Mouse (Mus musculus) heart, adult 8-10 months (tissue): ENCODE data around the gene F3. TPM values are rescaled to one million over a fixed set of nuclear protein-coding genes. Genes with fewer than 3 reads are reported as not detected.

ENCODE experiments used
- DNase-seq: peaks from one replicate; pipeline ENCODE4 v3.0.0; 2022; ENCODE audit warnings: low spot score
- total RNA-seq, 4 experiments: library from RNA; stranded (reverse); gene quantifications; 2 replicates each; pipeline ENCODE4 v1.2.4; 2022

The F3 gene
- 10 to 100 TPM; 21.5 to 33.6 (median 24.0) TPM for total RNA-seq

DNA sequence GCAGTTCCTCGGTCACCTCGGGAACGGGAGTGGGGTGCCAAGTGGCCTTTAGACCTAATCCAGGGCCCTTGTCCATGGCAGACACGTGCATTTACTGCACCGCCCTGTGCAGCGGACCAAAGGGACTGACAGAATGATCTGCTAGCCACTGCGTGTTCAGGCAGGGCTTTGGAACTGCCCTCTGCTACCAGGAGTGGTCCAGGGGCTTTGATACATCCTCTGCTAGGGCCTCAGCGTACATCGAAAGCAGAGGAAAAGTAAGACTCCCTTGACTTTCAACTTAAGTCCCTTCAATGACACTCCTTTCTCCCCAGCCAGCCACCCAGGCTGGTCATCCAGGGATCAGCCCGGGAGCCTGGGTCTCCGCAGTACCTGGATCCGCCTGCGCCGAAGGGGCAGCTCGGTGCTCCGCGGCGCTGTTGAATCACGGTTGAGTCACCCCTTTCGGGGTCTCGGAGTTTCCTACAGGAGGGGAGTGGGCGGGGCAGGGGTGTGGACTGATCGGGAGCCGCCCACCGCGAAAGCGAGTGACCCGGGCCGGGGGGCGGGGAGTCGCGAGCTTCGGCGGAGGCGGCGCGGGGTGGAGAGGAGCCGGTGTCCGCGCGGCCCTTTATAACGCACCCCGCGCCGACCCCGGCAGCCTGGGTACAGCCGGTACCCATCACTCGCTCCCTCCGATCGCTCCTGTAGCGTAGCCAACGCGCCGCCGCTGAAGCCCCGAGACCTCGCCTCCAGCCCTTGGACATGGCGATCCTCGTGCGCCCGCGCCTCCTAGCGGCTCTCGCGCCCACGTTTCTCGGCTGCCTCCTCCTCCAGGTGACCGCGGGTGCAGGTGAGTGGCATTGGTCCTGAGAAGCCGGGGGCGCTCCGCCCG is at the start of gene F3:
Gene F3 (plus strand): TSS at position 567 of the 874 bp plus-strand sequence.
- peak; percentile 53 for DNase-seq

DNA sequence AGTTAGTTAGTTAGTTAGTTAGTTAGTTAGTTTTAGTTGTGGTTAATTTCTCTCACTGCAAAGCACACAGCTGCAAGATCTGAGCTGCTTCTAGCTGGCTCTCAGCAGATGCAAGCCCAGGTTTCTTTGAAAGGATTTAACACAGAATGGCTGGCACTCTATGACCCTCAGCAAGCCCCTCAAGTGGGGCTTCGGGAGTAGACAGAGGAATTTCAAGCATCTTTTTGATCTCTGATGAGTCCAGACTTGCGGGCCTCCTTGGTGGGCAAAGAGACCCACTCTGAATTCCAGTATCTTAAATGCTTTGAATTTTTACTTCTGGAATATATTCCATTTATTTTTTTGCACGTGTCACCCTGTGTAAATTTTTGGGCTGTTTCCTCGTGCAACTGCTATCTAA is 44.4 kb upstream of the F3 start:
- DNase-seq: no peak

DNA sequence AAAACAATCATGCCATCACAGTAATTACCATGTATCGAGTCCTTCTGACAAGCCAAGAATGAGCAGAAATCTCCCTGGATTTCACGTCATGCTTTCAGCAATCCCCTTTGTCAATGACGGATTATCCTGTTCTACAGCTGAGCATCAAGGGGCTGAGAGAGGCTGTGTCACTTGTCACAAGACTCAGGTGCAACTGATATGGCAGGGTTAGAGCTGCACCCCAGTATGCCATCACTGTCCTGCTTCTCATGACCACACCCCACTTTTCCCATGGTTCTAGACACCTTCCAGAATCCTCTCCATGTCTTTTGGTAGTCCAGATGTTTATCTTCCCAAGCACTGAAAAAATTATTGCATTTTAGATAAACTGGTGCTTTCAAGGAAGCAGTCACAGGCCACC is 43.9 kb upstream of the F3 start:
- no peak for DNase-seq

DNA sequence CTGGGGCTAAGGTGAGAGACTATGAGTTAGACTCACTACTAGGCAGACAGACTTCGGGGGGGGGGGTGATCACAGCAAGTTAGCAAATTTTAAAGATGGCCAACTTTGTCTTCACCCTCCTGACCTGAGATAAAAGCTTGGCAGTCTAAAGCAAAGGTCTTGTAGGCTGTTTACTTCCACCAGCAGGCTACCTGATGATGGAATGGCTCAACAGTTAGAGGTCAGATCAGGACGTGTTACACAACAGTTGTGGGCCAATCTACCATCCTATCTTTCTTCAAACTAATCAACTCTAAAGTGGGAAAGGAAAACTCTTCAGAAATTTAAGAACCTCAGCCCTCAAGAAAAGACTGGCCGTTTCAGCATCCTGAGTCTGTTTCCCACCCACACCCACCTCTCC is 43.1 kb upstream of the F3 start:
- DNase-seq: no peak

DNA sequence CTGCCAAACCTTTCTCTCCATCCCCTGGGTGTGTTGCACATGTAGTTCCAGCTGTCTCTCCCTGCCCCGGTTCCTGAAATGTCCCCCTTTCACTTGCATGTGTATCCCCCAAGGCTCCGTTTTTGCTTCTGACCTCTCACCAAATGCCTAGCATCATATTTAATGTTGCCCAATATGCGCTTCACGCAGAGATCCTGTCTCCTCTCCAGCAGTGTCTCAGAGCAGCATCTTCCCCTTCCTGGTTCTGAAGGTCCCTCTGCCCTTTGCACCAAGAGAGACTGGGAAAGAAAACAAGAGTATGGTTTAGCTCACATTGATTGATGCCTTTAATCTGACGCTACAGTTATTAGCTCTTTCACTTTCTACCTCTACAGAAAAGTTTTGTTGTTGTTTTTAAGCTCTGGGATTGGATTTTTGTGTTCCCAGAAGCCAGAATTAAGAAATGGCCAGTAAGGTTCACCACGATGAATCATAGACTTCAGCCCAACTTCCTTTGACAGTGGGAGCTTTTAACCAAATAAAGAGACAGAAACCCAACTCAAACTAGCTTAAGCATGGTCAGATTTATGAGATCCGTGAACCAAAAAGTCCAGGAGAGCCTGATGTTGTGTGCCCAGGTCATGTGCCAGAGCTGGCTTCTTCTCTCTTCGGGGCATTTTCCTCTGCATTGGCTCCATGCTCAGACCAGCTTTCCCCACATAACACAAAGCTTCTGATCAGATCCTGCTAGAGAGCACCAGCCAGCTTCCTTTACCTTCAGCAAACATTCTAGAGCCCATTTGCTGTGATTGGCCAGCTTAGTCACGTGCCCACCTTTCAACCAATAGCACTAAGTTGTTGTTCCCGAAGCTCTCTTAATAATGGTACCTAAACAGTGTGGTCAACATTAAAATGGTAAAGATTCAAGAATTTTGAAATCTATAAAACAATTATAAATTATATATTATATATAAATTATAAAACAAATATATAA is 40.6 kb upstream of the F3 start:
- no peak for DNase-seq

DNA sequence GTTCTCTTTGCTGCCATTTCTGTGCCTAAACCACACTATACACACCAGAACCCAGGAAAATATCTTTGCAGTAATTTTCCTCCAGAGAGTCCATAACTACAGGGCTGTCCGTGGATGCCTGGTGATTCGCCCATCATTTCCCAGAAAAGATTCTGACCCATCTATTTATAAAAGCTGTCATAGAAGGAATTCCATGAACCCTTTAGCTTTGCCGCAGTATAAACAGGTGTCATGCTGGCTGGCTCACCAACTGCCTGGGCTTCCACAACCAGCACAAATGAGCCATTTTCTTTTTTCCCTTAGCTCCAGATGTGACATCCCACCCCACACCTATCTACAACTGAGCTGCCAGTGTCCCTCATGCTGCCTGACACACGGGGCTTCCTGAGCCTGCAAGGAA is 38.8 kb upstream of the F3 start:
- DNase-seq: no peak

DNA sequence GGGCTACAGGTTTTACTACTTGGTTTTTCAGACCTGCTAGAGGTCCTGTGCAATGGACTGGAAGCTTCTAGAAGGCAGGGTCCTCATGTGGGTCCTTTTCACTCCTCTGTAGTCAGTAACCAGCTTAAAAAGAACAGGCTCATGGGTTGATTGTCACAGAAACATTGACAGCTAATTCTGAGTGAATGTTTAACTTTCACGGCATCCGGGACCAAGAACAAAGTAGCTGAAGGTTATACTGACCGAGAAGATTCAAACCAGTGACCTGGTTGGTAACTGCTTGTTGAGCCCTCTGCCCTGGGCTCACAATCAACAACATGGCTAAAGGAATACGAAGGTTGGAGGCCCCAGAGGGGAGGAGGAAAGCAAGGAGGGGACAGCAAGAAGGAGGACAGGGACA is 38.4 kb upstream of the F3 start:
- DNase-seq: no peak

DNA sequence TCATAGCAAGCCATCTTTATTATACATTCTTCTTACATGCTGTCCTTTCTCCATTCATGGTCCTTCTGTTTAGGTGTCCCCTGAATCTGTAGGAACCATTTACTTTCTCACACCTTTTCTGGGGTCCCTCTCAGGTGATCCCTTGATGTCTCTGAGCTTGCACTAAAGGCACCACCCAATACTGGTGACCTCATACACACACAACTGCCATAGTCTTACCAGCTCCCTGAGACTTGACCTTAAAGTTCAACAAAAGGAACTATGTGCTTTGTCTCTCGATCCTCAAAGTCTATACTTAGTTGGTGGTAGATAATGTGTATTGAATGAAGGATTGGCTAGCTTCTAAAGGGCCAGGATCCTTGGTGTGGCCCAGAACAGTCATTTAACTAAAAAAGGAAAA is 37.4 kb upstream of the F3 start:
- no peak for DNase-seq

DNA sequence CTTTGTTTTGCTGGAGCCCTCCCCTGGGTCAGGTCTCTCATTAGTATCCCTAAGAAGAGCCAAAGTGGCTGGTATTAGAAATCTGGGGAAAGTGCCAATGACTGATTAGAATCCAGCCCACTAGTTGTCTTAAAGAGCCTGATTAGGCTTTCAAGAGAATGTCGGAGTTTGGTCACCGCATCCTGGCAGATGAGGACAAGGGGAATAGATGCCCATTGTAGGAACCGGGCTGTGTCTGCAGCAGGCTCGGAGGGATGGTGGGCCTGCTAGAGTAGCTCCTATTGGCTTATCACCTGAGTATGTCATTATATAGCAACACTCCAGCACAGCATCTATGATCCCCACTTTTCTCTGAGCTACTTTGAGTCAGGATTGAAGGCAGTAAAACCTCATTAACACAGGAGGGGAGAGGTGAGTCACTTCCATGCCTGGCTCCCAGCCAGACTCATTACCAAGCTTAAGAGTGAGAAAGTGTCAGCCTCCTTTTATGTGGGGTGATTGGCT is 36.9 kb upstream of the F3 start:
- DNase-seq: no peak

DNA sequence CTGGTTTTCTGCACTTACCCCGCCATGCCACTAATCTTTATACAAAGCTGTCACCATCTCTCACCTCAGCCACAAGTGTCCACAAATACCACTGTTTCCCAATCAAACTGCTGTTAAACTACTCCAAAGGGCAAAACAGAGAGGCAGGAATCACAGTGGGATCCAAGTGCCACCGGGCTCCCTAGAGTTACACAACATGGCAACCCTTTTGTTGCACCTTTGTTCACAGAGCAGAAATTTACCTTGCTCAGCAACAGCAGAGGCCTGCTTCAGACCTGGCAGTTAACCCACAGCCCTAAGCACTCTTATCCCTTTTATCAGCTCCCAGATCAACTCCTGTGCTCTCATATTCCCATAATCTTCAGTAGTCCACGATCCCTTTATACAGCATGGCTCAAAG is 35.6 kb upstream of the F3 start:
- DNase-seq: no peak

DNA sequence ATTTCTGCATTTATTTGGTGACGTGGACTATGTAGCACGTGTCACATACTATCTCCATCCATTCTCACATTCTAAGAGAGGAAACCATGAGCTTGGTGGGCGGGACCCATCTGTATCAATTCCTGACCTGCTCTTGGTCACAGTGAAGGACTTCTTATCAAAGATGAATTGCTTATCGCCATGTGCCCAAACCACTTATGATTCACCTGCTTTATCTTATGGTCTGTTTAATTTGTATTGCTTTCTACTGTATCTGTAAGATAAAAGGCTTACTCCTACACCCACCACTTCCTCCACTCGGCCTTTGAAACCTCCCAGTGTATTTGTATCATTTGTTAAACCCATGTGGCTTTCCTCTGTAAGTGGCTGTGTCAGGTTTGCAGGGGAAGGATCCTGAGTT is 34.3 kb upstream of the F3 start:
- no peak for DNase-seq

DNA sequence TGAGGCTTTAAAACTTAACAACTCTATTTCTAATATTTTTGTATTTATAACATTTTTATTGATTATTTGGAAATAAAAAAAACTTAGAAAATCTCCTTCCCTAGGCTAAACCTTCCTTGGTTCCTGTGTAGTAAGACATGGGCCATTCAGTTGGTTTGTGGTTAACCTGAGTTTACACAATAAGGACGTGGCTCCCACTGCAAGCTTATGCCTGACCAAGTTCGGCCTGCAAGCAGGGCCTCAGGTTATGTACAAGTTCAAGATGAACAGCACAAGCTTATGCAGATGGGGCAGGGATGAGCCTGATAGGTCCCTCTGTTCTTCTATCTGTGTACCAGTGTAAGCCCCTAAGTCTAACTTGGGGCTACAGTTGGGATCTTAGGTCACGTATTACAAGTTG is 33.6 kb upstream of the F3 start:
- no peak for DNase-seq

DNA sequence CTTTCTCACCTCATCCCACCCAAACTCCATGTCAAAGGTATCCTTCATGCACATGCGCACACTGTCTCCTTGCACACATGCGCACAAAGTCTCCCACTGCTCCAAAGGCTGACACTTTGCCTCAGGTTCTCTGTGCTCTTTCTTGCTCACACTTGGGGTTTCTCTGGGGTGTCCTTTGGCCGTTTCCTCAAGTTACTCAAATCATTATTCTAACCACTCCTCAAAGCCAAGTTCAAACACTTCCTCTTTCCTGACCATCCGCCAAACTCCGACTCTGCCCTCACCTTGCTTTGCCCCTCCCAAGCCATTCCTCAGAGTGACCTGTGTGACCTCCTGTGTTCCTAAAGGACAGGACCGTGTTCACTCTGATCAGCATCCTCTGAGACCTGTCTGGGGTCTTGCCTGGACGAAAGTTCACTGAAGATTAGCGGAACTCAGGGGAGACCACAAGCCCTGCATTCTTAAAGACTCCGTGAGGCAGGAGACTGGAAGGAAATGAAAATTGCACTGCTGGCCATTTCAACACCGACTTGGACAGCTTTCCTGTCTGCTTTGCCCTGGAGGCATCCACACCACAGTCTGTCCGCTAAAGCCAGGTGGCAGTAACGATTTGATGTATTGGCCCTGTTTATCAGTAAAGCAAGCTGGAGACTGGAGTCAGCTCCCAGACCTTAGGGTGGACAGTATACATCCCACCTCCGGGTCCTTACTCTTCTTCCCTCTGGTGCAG is 30.2 kb upstream of the F3 start:
- DNase-seq: no peak

DNA sequence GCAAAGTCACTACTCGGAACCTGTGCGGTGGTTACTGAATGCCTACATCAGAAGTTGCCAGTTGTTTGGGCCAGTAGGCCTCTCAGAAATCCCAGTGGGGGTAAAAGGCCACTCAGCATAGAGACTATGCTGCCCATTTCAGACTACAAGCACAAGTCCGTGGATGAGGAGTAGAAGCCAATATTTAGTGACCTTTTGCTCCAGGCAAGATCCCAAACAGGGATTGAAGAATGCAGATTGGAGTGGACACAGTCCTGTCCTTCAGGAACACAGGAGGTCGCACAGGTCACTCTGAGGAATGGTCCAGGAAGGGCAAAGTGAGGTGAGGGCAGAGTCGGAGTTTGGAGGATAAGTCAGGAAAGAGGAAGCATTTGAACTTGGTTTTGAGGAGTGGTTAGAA is 29.6 kb upstream of the F3 start:
- DNase-seq: no peak

DNA sequence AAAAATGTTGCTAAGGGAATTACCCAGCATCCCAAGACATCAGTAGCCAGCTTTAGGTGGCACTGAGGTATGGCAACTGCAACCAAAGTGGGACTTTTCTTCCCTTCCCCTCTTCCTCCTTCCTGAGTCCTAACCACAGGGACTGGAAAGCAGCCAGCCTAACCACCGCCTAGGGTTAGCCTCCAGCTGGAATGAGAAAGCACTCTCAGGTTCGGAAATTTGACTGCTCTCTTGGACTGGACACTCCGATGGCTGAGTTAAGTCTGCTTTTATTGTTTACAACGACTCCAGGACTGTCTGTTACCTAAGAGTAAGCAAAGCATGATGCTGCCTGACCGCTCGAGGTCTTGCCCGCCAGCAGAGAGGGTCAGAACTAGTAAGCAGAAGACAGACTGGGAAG is 26.2 kb upstream of the F3 start:
- DNase-seq: no peak

DNA sequence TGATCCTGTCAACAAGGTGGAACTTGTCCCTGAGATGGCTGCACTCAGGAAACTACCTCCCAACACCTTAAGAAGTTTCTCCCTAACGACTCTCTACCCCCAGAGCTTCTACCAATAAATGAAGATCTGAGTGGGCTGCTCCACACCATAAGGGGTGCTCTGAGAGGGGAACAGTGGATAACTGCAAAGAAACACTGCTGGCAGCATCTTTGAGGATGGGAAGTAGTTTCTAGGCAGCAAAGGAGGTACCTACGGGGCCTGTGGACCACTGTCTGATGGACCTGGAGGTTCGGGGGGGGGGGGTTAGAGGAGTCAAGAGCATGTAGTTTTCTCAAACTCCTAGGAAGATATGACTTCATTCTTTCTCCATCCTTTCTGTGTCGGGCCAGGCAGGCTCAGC is 23.9 kb upstream of the F3 start:
- no peak for DNase-seq

DNA sequence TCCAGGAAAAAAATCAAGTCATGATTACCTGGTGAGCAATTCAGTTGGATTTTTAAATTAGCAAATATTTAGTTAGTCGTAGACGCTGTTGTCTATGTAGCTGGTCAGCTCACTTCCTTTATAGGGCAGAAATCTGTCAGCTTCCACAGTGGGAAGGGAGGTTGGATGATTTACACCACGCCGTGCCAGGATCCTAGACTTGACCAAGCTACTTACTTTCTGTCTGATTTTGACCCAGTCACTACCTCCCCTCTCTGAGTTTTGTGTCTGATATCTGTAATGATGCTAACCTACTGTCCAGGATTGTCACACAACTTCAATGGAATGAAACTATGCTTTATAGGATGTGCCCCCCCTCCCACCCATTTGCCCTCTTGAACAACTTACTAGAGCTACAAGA is 23.5 kb upstream of the F3 start:
- no peak for DNase-seq

DNA sequence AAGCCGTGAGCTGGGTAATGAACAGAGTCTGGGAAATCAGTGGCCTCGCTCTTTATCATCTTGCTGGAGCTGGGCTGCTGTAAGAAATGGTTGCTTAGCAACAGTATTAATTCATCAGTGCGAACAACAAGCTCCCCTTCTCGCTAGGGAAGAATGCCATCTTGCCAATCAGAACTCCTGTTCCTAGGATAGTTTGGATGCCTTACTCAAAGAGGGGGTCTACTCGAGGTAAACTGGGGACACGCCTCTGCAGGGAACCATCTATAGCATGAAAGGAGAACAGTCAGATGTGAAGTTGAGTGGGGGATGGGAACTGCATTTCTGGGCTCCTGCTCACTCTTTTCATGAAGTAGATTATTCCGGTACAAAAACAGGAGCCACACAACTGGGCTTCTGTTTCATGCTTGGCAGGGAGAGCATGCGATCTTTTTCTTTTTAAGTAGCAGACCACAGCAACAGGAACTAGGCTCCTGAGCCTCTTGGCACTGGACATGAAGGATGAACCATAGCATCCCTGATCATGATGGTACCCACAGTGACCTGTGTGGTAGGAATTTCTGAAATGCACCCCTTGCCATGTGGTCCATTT is 22.9 kb upstream of the F3 start:
- no peak for DNase-seq

DNA sequence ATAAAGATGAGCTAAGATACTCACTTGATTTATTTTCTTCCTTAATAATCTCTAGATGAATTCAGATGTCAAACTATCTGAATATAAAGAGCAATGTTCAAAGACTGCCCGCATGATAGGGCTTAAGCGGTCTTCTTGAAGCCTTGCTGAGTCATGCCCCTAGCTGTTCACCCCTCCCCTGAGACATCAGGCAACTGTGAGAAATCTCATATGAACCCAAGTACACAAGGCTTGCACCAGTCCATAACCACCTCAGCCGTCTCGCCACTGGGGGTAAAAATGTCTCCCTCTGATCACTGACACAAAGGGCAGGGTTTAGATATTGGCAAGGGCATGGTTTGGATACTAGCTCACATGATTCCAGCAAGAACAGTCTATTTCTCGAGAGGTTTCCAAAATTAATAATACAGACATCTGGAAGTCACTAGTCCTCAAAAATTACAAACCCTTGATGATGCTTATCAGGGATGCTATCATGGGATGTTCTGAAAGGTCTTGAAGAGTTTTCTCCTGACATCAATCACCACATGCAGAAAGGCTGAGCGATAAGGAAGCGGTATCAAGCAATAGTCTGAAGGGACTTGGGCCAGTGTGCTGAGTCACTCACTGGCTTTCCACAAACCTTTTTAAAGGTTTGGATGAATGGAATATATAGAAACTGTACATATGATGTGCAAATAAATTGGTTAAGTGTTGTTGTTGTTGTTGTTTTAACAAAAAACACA is 20.0 kb upstream of the F3 start:
- DNase-seq: no peak

DNA sequence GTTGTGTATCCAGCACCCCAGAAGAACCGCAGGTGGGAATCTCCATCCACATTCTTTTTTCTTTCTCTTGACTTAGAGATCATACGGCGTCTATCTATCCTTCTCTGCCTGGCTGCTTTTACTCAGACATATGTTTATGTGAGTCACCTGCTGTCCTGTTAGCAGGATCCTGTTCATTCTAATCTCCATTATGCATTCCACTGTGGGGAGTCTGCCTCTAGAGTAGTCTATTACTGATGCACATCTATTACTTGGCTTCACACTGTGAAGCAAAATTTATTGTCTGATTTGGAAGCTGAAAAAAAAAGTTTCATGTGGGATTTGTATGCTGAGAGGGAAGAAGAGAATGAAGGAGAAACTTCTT is 19.5 kb upstream of the F3 start:
- no peak for DNase-seq

DNA sequence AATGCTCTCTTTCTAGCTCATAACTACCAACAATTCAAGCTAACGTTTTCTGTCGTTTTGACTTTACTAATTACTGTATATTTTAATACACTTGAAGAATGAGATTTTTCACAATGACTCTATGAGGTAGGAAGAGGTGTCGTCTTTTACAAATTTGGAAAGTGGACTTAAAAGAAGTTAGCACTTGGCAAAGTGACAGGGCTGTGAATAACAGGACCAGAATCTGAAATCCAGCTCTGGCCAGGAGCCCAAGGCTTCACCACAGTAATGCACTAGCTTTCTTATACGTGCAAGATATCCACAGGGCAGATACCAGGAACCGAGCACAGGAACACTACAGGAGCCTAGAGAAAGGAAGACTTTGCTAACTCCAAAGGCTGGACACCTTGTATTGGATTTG is 17.2 kb upstream of the F3 start:
- DNase-seq: no peak
